ENCODE assay signal across 7 mouse cellular contexts in the genomic region with DNA sequence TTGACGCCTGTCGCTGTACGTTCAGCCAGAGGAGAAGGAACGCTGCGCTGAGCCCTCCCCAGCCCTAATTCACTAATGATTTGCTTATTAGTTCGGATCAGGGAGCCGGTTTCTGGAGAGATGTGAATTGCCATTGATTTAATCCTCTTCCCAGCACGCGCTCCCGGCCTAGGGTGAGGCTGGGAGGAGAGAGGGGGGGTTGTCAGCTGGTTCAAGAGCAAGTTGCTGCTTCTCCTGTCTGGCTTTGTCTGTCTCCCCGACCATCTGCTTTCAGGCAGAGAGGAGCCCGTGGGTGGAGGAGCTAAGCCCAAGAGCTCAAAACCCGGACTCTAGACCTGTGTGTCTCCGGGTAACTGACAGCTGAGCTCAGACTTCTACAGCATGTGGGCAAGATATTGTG.
A peak's percentile ranks its signal among the peaks of the same experiment; 100 is the strongest.
DNase-seq lines count a peak whose midpoint lies in the region; ATAC-seq lines count a peak whose summit lies in the region.

No protein-coding gene starts in this region.

- ATAC-seq in megakaryocyte, adult 5-6 weeks (ENCODE audit: poor library complexity, severe bottlenecking), result no peak
- peak; percentile 72 for ATAC-seq in forebrain, embryonic 14.5 days
- ATAC-seq in liver, embryonic 13.5 days (ENCODE audit: low read depth), result no peak

- H3K27ac ChIP-seq in forebrain, embryonic 14.5 days (ENCODE audit: low read depth, low read length), result peak overlapping the region; percentile 73
- H3K27ac ChIP-seq in liver, embryonic 13.5 days, result no peak overlapping the region

- peak; percentile 74 for DNase-seq in forebrain, embryonic 14.5 days (ENCODE audit: low spot score)
- DNase-seq in liver, embryonic 13.5 days, result no peak
- peak; percentile 25 for DNase-seq in thymus, postnatal 0 days (ENCODE audit: low spot score)
- no peak for DNase-seq in cerebellum, adult 9-10 months
- DNase-seq in kidney, postnatal 10 days, result no peak

- peaks cover 11% of the 10 kb centered on the region for H3K4me1 ChIP-seq in megakaryocyte, embryonic 14.5 days
- peaks cover 2% of the 10 kb centered on the region; the same call in 1 of the 2 replicates for H3K4me1 ChIP-seq in forebrain, embryonic 14.5 days (ENCODE audit: control insufficient read depth, insufficient read depth, low read length)
- peaks cover 6% of the 10 kb centered on the region; the same call in 1 of the 2 replicates for H3K4me1 ChIP-seq in liver, embryonic 13.5 days (replicated peaks)

- WGBS in forebrain, embryonic 14.5 days, result 27% methylated on average over 14 of the region's 14 CpGs
- 13% methylated on average over 14 of the region's 14 CpGs for WGBS in liver, embryonic 13.5 days (ENCODE audit: insufficient replicate concordance)

- H3K27me3 ChIP-seq in megakaryocyte, embryonic 14.5 days (replicated peaks), result peaks cover 23% of the 10 kb centered on the region
- no peaks in the 10 kb centered on the region for H3K27me3 ChIP-seq in forebrain, embryonic 14.5 days (replicated peaks; ENCODE audit: control insufficient read depth, insufficient read depth, low read length)
- H3K27me3 ChIP-seq in liver, embryonic 13.5 days, result no peaks in the 10 kb centered on the region

- H3K4me2 ChIP-seq in forebrain, embryonic 14.5 days (ENCODE audit: low read length), result peak overlapping the region; percentile 40
- H3K4me2 ChIP-seq in liver, embryonic 13.5 days, result peak overlapping the region; percentile 34; the same call in 1 of the 2 replicates

- H3K4me3 ChIP-seq in megakaryocyte, embryonic 14.5 days (replicated peaks), result peak overlapping the region; percentile 87
- no peak overlapping the region for H3K4me3 ChIP-seq in forebrain, embryonic 14.5 days (ENCODE audit: low read depth, low read length)
- H3K4me3 ChIP-seq in liver, embryonic 13.5 days (replicated peaks), result 0 out of 2 replicates have a peak overlapping the region, but pooled peaks have one; percentile 3

- H3K36me3 ChIP-seq in megakaryocyte, embryonic 14.5 days (replicated peaks; ENCODE audit: low read length), result no peaks in the 10 kb centered on the region
- H3K36me3 ChIP-seq in forebrain, embryonic 14.5 days (ENCODE audit: control insufficient read depth, insufficient read depth, low read length), result no peaks in the 10 kb centered on the region
- H3K36me3 ChIP-seq in liver, embryonic 13.5 days, result no peaks in the 10 kb centered on the region

- H3K9ac ChIP-seq in forebrain, embryonic 14.5 days (ENCODE audit: low read length), result peak overlapping the region; percentile 30; the same call in 1 of the 2 replicates
- no peak overlapping the region for H3K9ac ChIP-seq in liver, embryonic 13.5 days

- no peaks in the 10 kb centered on the region for H3K9me3 ChIP-seq in megakaryocyte, embryonic 14.5 days
- H3K9me3 ChIP-seq in forebrain, embryonic 14.5 days (replicated peaks; ENCODE audit: control insufficient read depth, low read length), result no peaks in the 10 kb centered on the region
- H3K9me3 ChIP-seq in liver, embryonic 13.5 days (replicated peaks), result no peaks in the 10 kb centered on the region

Comparison
In these comparisons a context has a peak if more than half of its experiments do, and no peak if none do; other contexts are left out.
1. DNase-seq: peak in forebrain, embryonic 14.5 days (single experiment) and thymus, postnatal 0 days (single experiment); none in liver, embryonic 13.5 days (single experiment), cerebellum, adult 9-10 months (single experiment) and kidney, postnatal 10 days (single experiment).